ENCODE assay signal across 7 mouse cellular contexts in the genomic region with DNA sequence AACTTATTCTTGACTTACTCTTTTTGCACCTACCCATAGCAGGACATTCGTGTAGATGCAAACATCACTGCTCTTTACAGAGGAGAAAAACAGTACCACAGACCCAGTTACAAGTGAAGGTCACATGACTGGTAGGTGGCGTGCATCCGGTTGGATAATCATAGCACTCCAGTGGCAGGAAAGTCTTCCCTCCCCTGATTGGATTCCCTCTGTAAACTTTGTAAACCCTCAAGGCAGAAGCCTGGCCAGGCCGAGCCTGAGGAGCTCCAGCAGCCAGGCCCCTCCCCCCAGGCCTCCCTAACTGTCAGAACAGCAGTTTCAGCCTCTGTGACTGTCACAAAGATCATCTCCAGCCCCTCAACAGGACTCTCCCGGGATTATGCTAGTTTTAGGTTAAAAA. TPM values are rescaled to one million over a fixed set of nuclear protein-coding genes. Genes with fewer than 3 reads are reported as not detected.
DNase-seq lines count a peak whose midpoint lies in the region; ATAC-seq and TF ChIP-seq lines count a peak whose summit lies in the region.

No protein-coding gene starts in this region.

- DNase-seq in kidney, adult 9 months: peak; percentile 38
- DNase-seq in lung, postnatal 36 days: peak; percentile 81
- no peak for DNase-seq in left cerebral cortex, adult 9 months (ENCODE audit: low spot score in 2 of 2)
- DNase-seq in thymus, adult 18-20 months: no peak
- no peak for DNase-seq in left cerebral cortex, postnatal 25 days (ENCODE audit: low spot score in 2 of 2)

- intact Hi-C loops in left cerebral cortex, postnatal 25 days (cut with DNase I): no loop called here

- no peak overlapping the region for H3K4me3 ChIP-seq in bone marrow, adult 2 months (replicated peaks; ENCODE audit: control insufficient read depth, low read depth, low read length)

- TF ChIP-seq CTCF in bone marrow, adult 2 months (IDR thresholded peaks at IDR 0.05; ENCODE audit: control insufficient read depth, insufficient read depth, low read length): no peak

- H3K4me1 ChIP-seq in bone marrow, adult 2 months (ENCODE audit: control insufficient read depth, insufficient read depth, low read length): peaks cover 3% of the 10 kb centered on the region; the same call in 1 of the 2 replicates

- 16% methylated on average over 5 of the region's 5 CpGs for WGBS in bone marrow, adult 2 months

- TF ChIP-seq POLR2A in bone marrow, adult 2 months (IDR thresholded peaks at IDR 0.05; ENCODE audit: borderline replicate concordance, control insufficient read depth, low read depth, low read length): no peak

- H3K27ac ChIP-seq in bone marrow, adult 2 months (ENCODE audit: control insufficient read depth, insufficient read depth, low read depth, low read length, poor library complexity): peak overlapping the region; percentile 80

- ATAC-seq in granulocyte monocyte progenitor cell, adult 5-6 weeks (replicated peaks; ENCODE audit: poor library complexity, severe bottlenecking): peak; percentile 39

RNA-seq across cellular contexts. Expression of gene Scand1, which starts 12.2 kb away (rescaled TPM):
- polyA plus RNA-seq in bone marrow, adult 2 months (2011; ENCODE audit: insufficient read depth, insufficient read length, low replicate concordance, missing spikeins): 61.6 and 84.9 TPM in 2 replicates
- total RNA-seq in granulocyte monocyte progenitor cell, adult 5-6 weeks (2014; fragmentation: Nextera tagmentation): 0.60 and 5.4 TPM in 2 replicates
- 20.9 and 28.4 TPM in 2 replicates for total RNA-seq in granulocyte monocyte progenitor cell, adult 5-6 weeks (2017)
- 10 to 100 TPM; 86.0 to 89.2 TPM for total RNA-seq in left cerebral cortex, postnatal 25 days (2021)

RNA-seq across cellular contexts. Expression of gene Cnbd2, which starts 12.6 kb away (rescaled TPM):
- 2.6 and 5.4 TPM in 2 replicates for polyA plus RNA-seq in bone marrow, adult 2 months (2011; ENCODE audit: insufficient read depth, insufficient read length, low replicate concordance, missing spikeins)
- total RNA-seq in granulocyte monocyte progenitor cell, adult 5-6 weeks (2014; fragmentation: Nextera tagmentation): 3.4 and 4.0 TPM in 2 replicates
- total RNA-seq in granulocyte monocyte progenitor cell, adult 5-6 weeks (2017): 2.6 and 6.5 TPM in 2 replicates
- 1 to 10 TPM; 5.4 to 5.5 TPM for total RNA-seq in left cerebral cortex, postnatal 25 days (2021)

Comparison
In these comparisons a context has a peak if more than half of its experiments do, and no peak if none do; other contexts are left out.
1. DNase-seq: peak in kidney, adult 9 months (single experiment) and lung, postnatal 36 days (single experiment); none in left cerebral cortex, adult 9 months (0 of 2), thymus, adult 18-20 months (0 of 2) and left cerebral cortex, postnatal 25 days (0 of 2).